Mouse (Mus musculus): Measurements from ENCODE around the gene Rap2a. TPM values are rescaled to one million over a fixed set of nuclear protein-coding genes. Genes with fewer than 3 reads are reported as not detected.

Gene Rap2a
- 1 to 10 TPM; 3.4 to 7.2 TPM for polyA plus RNA-seq (2017; shearing (Covaris generic))

GRCm38 (mm10) chr14:120477982-120478568 is at the start of gene Rap2a:
Gene Rap2a, plus strand, starts transcription at chr14:120478444.

Other genes with a start within 250 kb of the Rap2a start
- 10 to 100 TPM; 54.5 to 55.5 TPM for gene Mbnl2, start 202.8 kb upstream of the Rap2a start, polyA plus RNA-seq (2017; shearing (Covaris generic))